Mouse (Mus musculus) spleen, postnatal 14 days (tissue): ENCODE measurements around the gene Ccdc149.

Experiments
- DNase-seq, 2 experiments: peaks; one replicate each; pipeline ENCODE4 v3.0.0; 2021 to 2022; ENCODE audit warnings: low spot score in 2 of 2

The Ccdc149 gene

GRCm38 (mm10) chr5:52382837-52383236, 88.5 kb downstream of the Ccdc149 start:
- no peak for DNase-seq

GRCm38 (mm10) chr5:52375847-52376246, 95.5 kb downstream of the Ccdc149 start:
- no peak for DNase-seq

GRCm38 (mm10) chr5:52370901-52371300, 100.4 kb downstream of the Ccdc149 start:
- DNase-seq = no peak

- no peak for DNase-seq
Observed at GRCm38 (mm10) chr5:52367866-52368840, 103.2 kb downstream of the Ccdc149 start.

- no peak for DNase-seq
Observed at GRCm38 (mm10) chr5:52366661-52367060, 104.7 kb downstream of the Ccdc149 start.

- no peak for DNase-seq
Observed at GRCm38 (mm10) chr5:52365930-52366329, 105.4 kb downstream of the Ccdc149 start.

GRCm38 (mm10) chr5:52364521-52364920, 106.8 kb downstream of the Ccdc149 start:
- DNase-seq = no peak

- no peak for DNase-seq
Observed at GRCm38 (mm10) chr5:52363468-52364150, 107.7 kb downstream of the Ccdc149 start, which contains the start of gene Sod3. Sod3 (plus strand) TSS chr5:52363791.

GRCm38 (mm10) chr5:52362776-52363467, 108.4 kb downstream of the Ccdc149 start:
- no peak for DNase-seq

- no peak for DNase-seq
Observed at GRCm38 (mm10) chr5:52360286-52361049, 110.9 kb downstream of the Ccdc149 start.

GRCm38 (mm10) chr5:52358120-52358519, 113.2 kb downstream of the Ccdc149 start:
- DNase-seq = no peak

- DNase-seq = no peak
Observed at GRCm38 (mm10) chr5:52357175-52357754, 114.1 kb downstream of the Ccdc149 start.

GRCm38 (mm10) chr5:52355612-52356011, 115.7 kb downstream of the Ccdc149 start:
- DNase-seq = no peak

GRCm38 (mm10) chr5:52354441-52354840, 116.9 kb downstream of the Ccdc149 start:
- no peak for DNase-seq

- DNase-seq = no peak
Observed at GRCm38 (mm10) chr5:52352730-52353129, 118.6 kb downstream of the Ccdc149 start.

GRCm38 (mm10) chr5:52351561-52351960, 119.8 kb downstream of the Ccdc149 start:
- DNase-seq = no peak

GRCm38 (mm10) chr5:52350451-52350850, 120.9 kb downstream of the Ccdc149 start:
- no peak for DNase-seq

- DNase-seq = no peak
Observed at GRCm38 (mm10) chr5:52346890-52347289, 124.4 kb downstream of the Ccdc149 start.

GRCm38 (mm10) chr5:52339134-52339533, 132.2 kb downstream of the Ccdc149 start:
- DNase-seq = no peak

- DNase-seq = no peak
Observed at GRCm38 (mm10) chr5:52335590-52335989, 135.7 kb downstream of the Ccdc149 start.

- DNase-seq = no peak
Observed at GRCm38 (mm10) chr5:52332120-52332519, 139.2 kb downstream of the Ccdc149 start.
